Mouse (Mus musculus): ENCODE data around the gene Flywch2. TPM values are rescaled to one million over a fixed set of nuclear protein-coding genes. Genes with fewer than 3 reads are reported as not detected.

The Flywch2 gene
- polyA plus RNA-seq, 1 experiment from 2014 or later = 34.9 TPM

- H3K27me3 ChIP-seq (ENCODE audit: insufficient read depth, poor library complexity, severe bottlenecking) = peaks cover 89% of the 10 kb centered on the region
- no peak overlapping the region for H3K27ac ChIP-seq
- DNase-seq (ENCODE audit: low spot score) = no peak
- peaks cover 55% of the 10 kb centered on the region for H3K4me1 ChIP-seq (replicated peaks)
- H3K36me3 ChIP-seq = no peaks in the 10 kb centered on the region
- H3K9me3 ChIP-seq = peaks cover 7% of the 10 kb centered on the region; the same call in 1 of the 2 replicates
- 22% methylated on average over 8 of the region's 8 CpGs for WGBS
- H3K4me3 ChIP-seq = 0 out of 2 replicates have a peak overlapping the region, but pooled peaks have one; percentile 51
Observed at GRCm38 (mm10) chr17:23744076-23744475, 41.8 kb downstream of the Flywch2 start.

- no peak for DNase-seq (ENCODE audit: low spot score)
- Histone ChIP-seq H3K36me3 (no peaks in the 10 kb centered on the region), H3K27me3 (ENCODE audit: insufficient read depth, poor library complexity, severe bottlenecking) (peaks cover 96% of the 10 kb centered on the region), H3K27ac (no peak overlapping the region), H3K9me3 (peaks cover 7% of the 10 kb centered on the region; the same call in 1 of the 2 replicates), H3K4me1 (replicated peaks) (peaks cover 65% of the 10 kb centered on the region), H3K4me3 (no peak overlapping the region)
- 60% methylated on average over 12 of the region's 12 CpGs for WGBS
Observed at GRCm38 (mm10) chr17:23742941-23743340, 42.9 kb downstream of the Flywch2 start.

GRCm38 (mm10) chr17:23742210-23742793 lies 43.6 kb downstream of the Flywch2 start:
- Histone ChIP-seq H3K27me3 (ENCODE audit: insufficient read depth, poor library complexity, severe bottlenecking) (peaks cover 96% of the 10 kb centered on the region), H3K4me1 (replicated peaks) (peaks cover 69% of the 10 kb centered on the region), H3K9me3 (peaks cover 7% of the 10 kb centered on the region; the same call in 1 of the 2 replicates), H3K4me3 (peak overlapping the region; percentile 16), H3K27ac (no peak overlapping the region), H3K36me3 (peaks cover 5% of the 10 kb centered on the region)
- 9% methylated on average over 44 of the region's 44 CpGs for WGBS
- DNase-seq (ENCODE audit: low spot score) = peak; percentile 32

GRCm38 (mm10) chr17:23741359-23742209 lies 44.3 kb downstream of the Flywch2 start:
- H3K4me1 ChIP-seq (replicated peaks) = peaks cover 69% of the 10 kb centered on the region
- peak overlapping the region; percentile 16 for H3K4me3 ChIP-seq
- H3K36me3 ChIP-seq = peaks cover 12% of the 10 kb centered on the region
- no peak for DNase-seq (ENCODE audit: low spot score)
- peaks cover 7% of the 10 kb centered on the region; the same call in 1 of the 2 replicates for H3K9me3 ChIP-seq
- 45% methylated on average over 38 of the region's 38 CpGs for WGBS
- H3K27me3 ChIP-seq (ENCODE audit: insufficient read depth, poor library complexity, severe bottlenecking) = peaks cover 95% of the 10 kb centered on the region
- H3K27ac ChIP-seq = no peak overlapping the region

- Histone ChIP-seq H3K9me3 (peaks cover 4% of the 10 kb centered on the region; the same call in 1 of the 2 replicates), H3K36me3 (peaks cover 22% of the 10 kb centered on the region), H3K27ac (peak within 1 kb of the TSS; percentile 88), H3K27me3 (ENCODE audit: insufficient read depth, poor library complexity, severe bottlenecking) (peaks cover 85% of the 10 kb centered on the region), H3K4me1 (replicated peaks) (peaks cover 60% of the 10 kb centered on the region), H3K4me3 (peak within 1 kb of the TSS; percentile 64)
- no peak for DNase-seq (ENCODE audit: low spot score)
- 9% methylated on average over 13 of the region's 13 CpGs for WGBS
Observed at GRCm38 (mm10) chr17:23740598-23741021, 45.3 kb downstream of the Flywch2 start, which contains the start of gene Paqr4. TSS of gene Paqr4 (minus strand) at chr17:23740867.

- peaks cover 4% of the 10 kb centered on the region; the same call in 1 of the 2 replicates for H3K9me3 ChIP-seq
- peaks cover 27% of the 10 kb centered on the region for H3K36me3 ChIP-seq
- H3K4me1 ChIP-seq (replicated peaks) = peaks cover 56% of the 10 kb centered on the region
- DNase-seq (ENCODE audit: low spot score) = peak; percentile 90
- under 1% methylated on average over 46 of the region's 46 CpGs for WGBS
- H3K27me3 ChIP-seq (ENCODE audit: insufficient read depth, poor library complexity, severe bottlenecking) = peaks cover 81% of the 10 kb centered on the region
- peak overlapping the region; percentile 64 for H3K4me3 ChIP-seq
- H3K27ac ChIP-seq = peak overlapping the region; percentile 88
Observed at GRCm38 (mm10) chr17:23740136-23740584, 45.7 kb downstream of the Flywch2 start.

GRCm38 (mm10) chr17:23739202-23740135 lies 46.4 kb downstream of the Flywch2 start:
- Histone ChIP-seq H3K4me3 (peak overlapping the region; percentile 64), H3K27me3 (ENCODE audit: insufficient read depth, poor library complexity, severe bottlenecking) (peaks cover 74% of the 10 kb centered on the region), H3K4me1 (replicated peaks) (peaks cover 49% of the 10 kb centered on the region), H3K27ac (peak overlapping the region; percentile 88), H3K36me3 (peaks cover 33% of the 10 kb centered on the region), H3K9me3 (peaks cover 4% of the 10 kb centered on the region; the same call in 1 of the 2 replicates)
- peak; percentile 64 for DNase-seq (ENCODE audit: low spot score)
- under 1% methylated on average over 48 of the region's 48 CpGs for WGBS

GRCm38 (mm10) chr17:23738836-23739201 lies 47.1 kb downstream of the Flywch2 start:
- Histone ChIP-seq H3K4me1 (replicated peaks) (peaks cover 43% of the 10 kb centered on the region), H3K4me3 (peak overlapping the region; percentile 64), H3K36me3 (peaks cover 40% of the 10 kb centered on the region), H3K9me3 (peaks cover 4% of the 10 kb centered on the region; the same call in 1 of the 2 replicates), H3K27me3 (ENCODE audit: insufficient read depth, poor library complexity, severe bottlenecking) (peaks cover 68% of the 10 kb centered on the region), H3K27ac (peak overlapping the region; percentile 88)
- no peak for DNase-seq (ENCODE audit: low spot score)
- WGBS = 35% methylated on average over 2 of the region's 2 CpGs

- Histone ChIP-seq H3K4me3 (peak overlapping the region; percentile 0; the same call in 1 of the 2 replicates), H3K9me3 (peaks cover 4% of the 10 kb centered on the region; the same call in 1 of the 2 replicates), H3K27me3 (ENCODE audit: insufficient read depth, poor library complexity, severe bottlenecking) (peaks cover 57% of the 10 kb centered on the region), H3K4me1 (replicated peaks) (peaks cover 43% of the 10 kb centered on the region), H3K27ac (no peak overlapping the region), H3K36me3 (peaks cover 50% of the 10 kb centered on the region)
- no peak for DNase-seq (ENCODE audit: low spot score)
- WGBS = 65% methylated on average over 15 of the region's 15 CpGs
Observed at GRCm38 (mm10) chr17:23737493-23738445, 48.1 kb downstream of the Flywch2 start.

- Histone ChIP-seq H3K27ac (no peak overlapping the region), H3K4me1 (replicated peaks) (peaks cover 18% of the 10 kb centered on the region), H3K4me3 (no peak overlapping the region), H3K27me3 (ENCODE audit: insufficient read depth, poor library complexity, severe bottlenecking) (peaks cover 26% of the 10 kb centered on the region), H3K36me3 (peaks cover 54% of the 10 kb centered on the region), H3K9me3 (no peaks in the 10 kb centered on the region)
- no peak for DNase-seq (ENCODE audit: low spot score)
- WGBS = 90% methylated on average over 1 of the region's 1 CpGs
Observed at GRCm38 (mm10) chr17:23734341-23734740, 51.5 kb downstream of the Flywch2 start.

GRCm38 (mm10) chr17:23730441-23730840 lies 55.4 kb downstream of the Flywch2 start:
- peaks cover 19% of the 10 kb centered on the region for H3K4me1 ChIP-seq (replicated peaks)
- DNase-seq (ENCODE audit: low spot score) = no peak
- H3K36me3 ChIP-seq = peaks cover 30% of the 10 kb centered on the region
- no peak overlapping the region for H3K4me3 ChIP-seq
- no peak overlapping the region for H3K27ac ChIP-seq
- WGBS = 86% methylated on average over 1 of the region's 1 CpGs
- H3K9me3 ChIP-seq = no peaks in the 10 kb centered on the region
- H3K27me3 ChIP-seq (ENCODE audit: insufficient read depth, poor library complexity, severe bottlenecking) = no peaks in the 10 kb centered on the region
